Mouse (Mus musculus) hindbrain, embryonic 10.5 days (tissue): ENCODE measurements around the gene Rhbdf1. TPM values are rescaled to one million over a fixed set of nuclear protein-coding genes. Genes with fewer than 3 reads are reported as not detected.

ENCODE experiments used
- DNase-seq: peaks from one replicate; pipeline ENCODE4 v3.0.0-alpha.2; 2017; ENCODE audit warnings: low spot score
- H3K27ac ChIP-seq: fragments of 300-500 bp; sonication (generic); 2 replicates; pipeline ENCODE4 v1.5.1; 2016; ENCODE audit warnings: mild to moderate bottlenecking, moderate library complexity
- H3K27me3 ChIP-seq: fragments of 300-500 bp; sonication (generic); 2 replicates; pipeline ENCODE4 v1.6.1; 2016; ENCODE audit warnings: mild to moderate bottlenecking; ENCODE audit not compliant: poor library complexity, insufficient read depth, severe bottlenecking
- H3K36me3 ChIP-seq: fragments of 300-500 bp; sonication (generic); 2 replicates; pipeline ENCODE4 v1.6.1; 2016; ENCODE audit warnings: mild to moderate bottlenecking, moderate library complexity
- H3K4me1 ChIP-seq: fragments of 300-500 bp; sonication (generic); replicated peaks from 2 replicates; pipeline ENCODE4 v1.6.1; 2016; ENCODE audit warnings: mild to moderate bottlenecking
- H3K4me3 ChIP-seq: fragments of 300-500 bp; sonication (generic); 2 replicates; pipeline ENCODE4 v1.5.1; 2016; ENCODE audit warnings: mild to moderate bottlenecking, moderate library complexity
- H3K9me3 ChIP-seq: fragments of 300-500 bp; sonication (generic); 2 replicates; pipeline ENCODE4 v1.6.1; 2016; ENCODE audit warnings: mild to moderate bottlenecking, moderate library complexity
- WGBS: fragments of 180-500 bp; shearing (Covaris S2); methylation state at CpG from one replicate; pipeline ENCODE4 v1.1.7; 2016; 5-methylcytosine and 5-hydroxymethylcytosine counted together
- polyA plus RNA-seq: library from polyadenylated mRNA; unstranded; fragments of >200 nt; fragmentation: Nextera tagmentation; extraction: Ambion mirVana; gene quantifications from 2 replicates; pipeline ENCODE4 v1.2.1, GENCODE M21; 2016

Rhbdf1 gene
- polyA plus RNA-seq: 31.3 and 32.9 TPM in 2 replicates

- DNase-seq: peak; percentile 67
- no peaks in the 10 kb centered on the region for H3K9me3 ChIP-seq
- peak within 1 kb of the TSS; percentile 93 for H3K27ac ChIP-seq
- H3K27me3 ChIP-seq: peaks cover 28% of the 10 kb centered on the region
- H3K4me3 ChIP-seq: peak within 1 kb of the TSS; percentile 90
- H3K36me3 ChIP-seq: no peaks in the 10 kb centered on the region
- H3K4me1 ChIP-seq: peaks cover 86% of the 10 kb centered on the region
- under 1% methylated on average over 72 of the region's 72 CpGs for WGBS
Measured at GRCm38 (mm10) chr11:32221951-32222409, at the start of gene Rhbdf1. Gene Rhbdf1 (minus strand): TSS chr11:32222300.

GRCm38 (mm10) chr11:32271178-32271577 lies 49.1 kb upstream of the Rhbdf1 start:
- Histone ChIP-seq H3K27ac (no peak overlapping the region), H3K4me1 (peaks cover 13% of the 10 kb centered on the region), H3K9me3 (no peaks in the 10 kb centered on the region), H3K4me3 (no peak overlapping the region), H3K36me3 (no peaks in the 10 kb centered on the region), H3K27me3 (peaks cover under 1% of the 10 kb centered on the region; the same call in 1 of the 2 replicates)
- WGBS: 44% methylated on average over 4 of the region's 4 CpGs
- no peak for DNase-seq

- DNase-seq: no peak
- no peaks in the 10 kb centered on the region for H3K9me3 ChIP-seq
- WGBS: 85% methylated on average over 5 of the region's 5 CpGs
- H3K27ac ChIP-seq: no peak overlapping the region
- H3K27me3 ChIP-seq: no peaks in the 10 kb centered on the region
- H3K4me1 ChIP-seq: peaks cover 19% of the 10 kb centered on the region
- no peak overlapping the region for H3K4me3 ChIP-seq
- no peaks in the 10 kb centered on the region for H3K36me3 ChIP-seq
Measured at GRCm38 (mm10) chr11:32268952-32269351, 46.9 kb upstream of the Rhbdf1 start.

- Histone ChIP-seq H3K27ac (peak overlapping the region; percentile 99), H3K36me3 (no peaks in the 10 kb centered on the region; the same call in 1 of the 2 replicates), H3K9me3 (no peaks in the 10 kb centered on the region), H3K27me3 (no peaks in the 10 kb centered on the region), H3K4me1 (peaks cover 19% of the 10 kb centered on the region), H3K4me3 (peak overlapping the region; percentile 93)
- no peak for DNase-seq
- WGBS: 28% methylated on average over 5 of the region's 5 CpGs
Measured at GRCm38 (mm10) chr11:32267964-32268363, 45.9 kb upstream of the Rhbdf1 start.

- Histone ChIP-seq H3K36me3 (peaks cover 6% of the 10 kb centered on the region), H3K27ac (peak within 1 kb of the TSS; percentile 99), H3K9me3 (no peaks in the 10 kb centered on the region), H3K4me3 (peak within 1 kb of the TSS; percentile 93), H3K27me3 (no peaks in the 10 kb centered on the region), H3K4me1 (peaks cover 24% of the 10 kb centered on the region)
- under 1% methylated on average over 54 of the region's 54 CpGs for WGBS
- DNase-seq: peak; percentile 95
Measured at GRCm38 (mm10) chr11:32267188-32267884, 45.2 kb upstream of the Rhbdf1 start, which contains the start of gene Nprl3. Gene Nprl3 (minus strand): TSS chr11:32267707.

- peak overlapping the region; percentile 99 for H3K27ac ChIP-seq
- peak overlapping the region; percentile 93 for H3K4me3 ChIP-seq
- 35% methylated on average over 6 of the region's 6 CpGs for WGBS
- H3K9me3 ChIP-seq: no peaks in the 10 kb centered on the region
- no peaks in the 10 kb centered on the region for H3K27me3 ChIP-seq
- H3K4me1 ChIP-seq: peaks cover 24% of the 10 kb centered on the region
- DNase-seq: no peak
- peaks cover 12% of the 10 kb centered on the region for H3K36me3 ChIP-seq
Measured at GRCm38 (mm10) chr11:32266776-32267175, 44.7 kb upstream of the Rhbdf1 start.

GRCm38 (mm10) chr11:32266194-32266593 lies 44.1 kb upstream of the Rhbdf1 start:
- no peak for DNase-seq
- peaks cover 24% of the 10 kb centered on the region for H3K4me1 ChIP-seq
- 94% methylated on average over 6 of the region's 6 CpGs for WGBS
- H3K4me3 ChIP-seq: no peak overlapping the region
- H3K27ac ChIP-seq: peak overlapping the region; percentile 50; the same call in 1 of the 2 replicates
- H3K9me3 ChIP-seq: no peaks in the 10 kb centered on the region
- H3K27me3 ChIP-seq: no peaks in the 10 kb centered on the region
- peaks cover 16% of the 10 kb centered on the region for H3K36me3 ChIP-seq

GRCm38 (mm10) chr11:32265117-32265738 lies 43.1 kb upstream of the Rhbdf1 start:
- H3K4me1 ChIP-seq: peaks cover 24% of the 10 kb centered on the region
- H3K27ac ChIP-seq: no peak overlapping the region
- DNase-seq: no peak
- H3K4me3 ChIP-seq: no peak overlapping the region
- H3K9me3 ChIP-seq: no peaks in the 10 kb centered on the region
- 90% methylated on average over 3 of the region's 3 CpGs for WGBS
- peaks cover 26% of the 10 kb centered on the region for H3K36me3 ChIP-seq
- no peaks in the 10 kb centered on the region for H3K27me3 ChIP-seq

GRCm38 (mm10) chr11:32262674-32263415 lies 40.7 kb upstream of the Rhbdf1 start:
- H3K36me3 ChIP-seq: peaks cover 31% of the 10 kb centered on the region
- H3K27me3 ChIP-seq: no peaks in the 10 kb centered on the region
- no peaks in the 10 kb centered on the region for H3K9me3 ChIP-seq
- no peak overlapping the region for H3K4me3 ChIP-seq
- WGBS: 86% methylated on average over 10 of the region's 10 CpGs
- no peak for DNase-seq
- H3K4me1 ChIP-seq: peaks cover 18% of the 10 kb centered on the region
- H3K27ac ChIP-seq: 0 out of 2 replicates have a peak overlapping the region, but pooled peaks have one; percentile 24

GRCm38 (mm10) chr11:32256566-32256965 lies 34.5 kb upstream of the Rhbdf1 start:
- H3K9me3 ChIP-seq: no peaks in the 10 kb centered on the region
- no peak for DNase-seq
- H3K4me1 ChIP-seq: no peaks in the 10 kb centered on the region
- WGBS: 94% methylated on average over 3 of the region's 3 CpGs
- peaks cover 65% of the 10 kb centered on the region for H3K36me3 ChIP-seq
- peak overlapping the region; percentile 46 for H3K27ac ChIP-seq
- H3K27me3 ChIP-seq: no peaks in the 10 kb centered on the region
- H3K4me3 ChIP-seq: no peak overlapping the region

- Histone ChIP-seq H3K27ac (no peak overlapping the region; the same call in 1 of the 2 replicates), H3K4me1 (no peaks in the 10 kb centered on the region), H3K27me3 (no peaks in the 10 kb centered on the region), H3K9me3 (no peaks in the 10 kb centered on the region), H3K36me3 (peaks cover 67% of the 10 kb centered on the region), H3K4me3 (no peak overlapping the region)
- DNase-seq: no peak
- 93% methylated on average over 1 of the region's 1 CpGs for WGBS
Measured at GRCm38 (mm10) chr11:32256146-32256545, 34.0 kb upstream of the Rhbdf1 start.

- Histone ChIP-seq H3K36me3 (peaks cover 81% of the 10 kb centered on the region), H3K27ac (no peak overlapping the region), H3K9me3 (no peaks in the 10 kb centered on the region), H3K4me1 (no peaks in the 10 kb centered on the region), H3K4me3 (no peak overlapping the region), H3K27me3 (no peaks in the 10 kb centered on the region)
- WGBS: 91% methylated on average over 1 of the region's 1 CpGs
- DNase-seq: no peak
Measured at GRCm38 (mm10) chr11:32253121-32253520, 31.0 kb upstream of the Rhbdf1 start.
